Mouse (Mus musculus): ENCODE data around the gene Ttc23.

Ttc23 gene

GRCm38 (mm10) chr7:67701252-67701914, 54.2 kb downstream of the Ttc23 start:
- DNase-seq = no peak

DNA sequence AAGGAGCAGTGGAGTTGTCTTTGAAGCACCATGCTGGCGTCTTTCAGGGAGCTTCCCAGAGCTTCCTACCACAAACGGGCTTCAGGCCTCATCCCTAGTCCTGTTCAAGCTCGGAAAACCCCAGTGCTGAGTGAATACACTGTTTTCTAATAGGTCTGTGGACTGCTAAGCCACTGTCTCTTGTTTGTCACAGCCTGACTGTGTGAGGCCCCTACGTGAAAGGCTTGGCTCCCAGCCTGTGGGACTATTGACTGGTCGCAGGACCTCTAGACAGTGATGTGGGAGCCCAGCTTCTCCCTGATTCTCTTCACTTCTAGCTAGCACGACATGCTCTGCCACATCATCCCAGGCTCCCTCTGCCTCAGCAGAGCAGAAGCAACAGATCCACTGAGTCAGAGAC, 61.0 kb downstream of the Ttc23 start:
- DNase-seq = no peak

GRCm38 (mm10) chr7:67710216-67710615, 63.0 kb downstream of the Ttc23 start:
- DNase-seq = no peak

DNA sequence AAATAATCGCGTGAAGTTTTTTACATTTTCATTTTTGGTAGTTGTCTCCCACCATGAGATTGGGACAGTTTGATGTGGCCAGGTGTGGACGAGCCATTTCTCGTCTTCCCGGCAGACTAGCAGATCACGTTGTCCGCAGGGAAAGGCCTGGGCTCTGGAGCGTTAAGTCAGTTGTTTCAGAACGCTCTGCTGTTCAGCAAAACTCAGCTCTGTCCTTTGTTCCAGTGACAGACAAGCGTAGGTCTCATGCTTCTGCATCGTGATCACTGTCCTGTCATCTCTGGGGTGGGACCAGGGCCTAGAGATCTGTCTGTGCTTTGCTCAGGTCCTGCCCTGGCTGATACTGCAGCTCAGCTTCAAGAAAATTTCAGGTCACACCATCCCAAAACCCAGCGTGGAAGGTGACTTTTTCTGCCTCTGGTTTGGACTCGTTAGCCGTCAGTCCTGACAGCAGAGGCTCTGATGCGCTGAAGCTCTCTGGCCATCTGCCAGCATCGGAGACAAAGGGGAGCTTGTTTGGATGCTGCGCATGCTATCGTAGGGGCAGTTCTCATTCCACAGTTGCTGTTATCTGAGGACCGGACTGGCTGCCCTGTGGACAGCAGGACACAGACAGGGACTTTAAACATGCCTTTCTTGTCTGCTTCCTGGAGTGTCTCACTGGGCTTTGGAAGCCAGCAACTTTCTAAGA, 66.8 kb downstream of the Ttc23 start:
- no peak for DNase-seq

DNA sequence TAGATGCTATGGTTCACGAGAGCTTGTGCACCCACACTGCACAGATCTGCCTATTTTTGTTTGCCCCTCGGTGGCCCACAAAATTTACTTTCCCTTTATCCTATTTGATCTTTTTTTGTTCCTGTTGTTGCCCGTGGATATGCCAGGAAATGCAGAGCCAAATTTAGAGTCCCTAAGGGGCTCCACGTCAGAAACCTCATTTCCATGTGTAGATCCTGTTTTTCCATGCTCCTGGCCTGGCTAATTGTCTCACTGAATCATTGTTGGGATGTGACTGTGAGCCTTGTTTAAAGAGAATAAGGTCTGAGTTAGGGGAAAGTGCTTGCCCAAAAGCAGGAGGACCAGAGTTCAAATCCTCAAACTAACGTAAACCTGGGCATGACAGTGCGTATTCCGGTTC, 68.0 kb downstream of the Ttc23 start:
- DNase-seq = peak; percentile 17

DNA sequence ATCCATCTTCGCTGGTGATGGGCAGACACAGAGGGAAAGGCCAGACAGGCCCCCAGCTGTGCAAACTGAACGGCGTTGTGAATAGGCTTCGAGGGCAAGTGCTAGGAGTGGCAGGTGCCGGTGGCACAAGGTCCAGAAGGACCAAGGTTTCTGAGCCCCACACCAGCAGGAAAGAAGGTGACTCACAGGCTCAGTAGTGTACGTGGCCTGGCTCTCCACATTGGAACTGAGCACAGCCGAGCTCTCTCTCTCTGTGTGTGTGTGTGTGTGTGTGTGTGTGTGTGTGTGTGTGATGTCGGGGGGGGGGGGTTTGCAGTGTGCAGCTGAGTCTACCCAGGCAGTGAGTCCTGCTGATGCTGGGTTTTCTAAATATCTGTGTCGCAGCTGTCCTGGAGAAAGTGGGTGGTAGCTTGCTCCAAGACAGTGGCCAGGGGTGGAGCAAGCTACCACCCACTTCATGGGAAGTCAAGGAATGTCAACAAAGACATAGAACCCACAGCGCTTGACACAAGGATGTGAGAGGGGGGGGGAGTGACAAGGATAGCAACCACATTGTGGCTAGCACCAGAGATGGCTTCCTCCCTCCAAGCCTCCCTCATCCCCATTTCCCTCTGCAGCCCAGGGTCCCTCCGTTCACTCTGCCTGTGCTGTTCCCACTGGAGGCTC, 69.1 kb downstream of the Ttc23 start:
- no peak for DNase-seq

- DNase-seq = no peak
Measured at GRCm38 (mm10) chr7:67716925-67717324, 69.7 kb downstream of the Ttc23 start.

DNA sequence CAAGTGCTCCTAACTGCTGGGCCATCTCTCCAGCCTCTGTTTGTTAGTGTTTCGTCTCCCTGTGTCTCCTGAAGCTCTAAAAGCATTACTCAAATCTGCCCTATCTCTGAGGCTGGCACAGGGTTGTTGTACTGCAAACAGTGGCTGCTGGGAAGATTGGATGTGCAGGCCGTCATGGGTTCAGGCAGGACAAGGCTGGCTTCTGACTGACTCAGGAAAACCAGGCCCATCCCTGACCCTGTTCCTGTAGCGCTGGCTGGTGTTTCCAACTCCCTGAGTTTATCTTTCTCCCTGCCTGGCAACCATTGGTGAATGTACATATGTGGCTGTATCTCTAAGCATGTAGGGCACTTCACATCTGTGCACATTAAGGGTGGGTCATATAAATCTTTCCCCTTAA, 70.3 kb downstream of the Ttc23 start:
- no peak for DNase-seq

- no peak for DNase-seq
Measured at GRCm38 (mm10) chr7:67718804-67719203, 71.6 kb downstream of the Ttc23 start.

DNA sequence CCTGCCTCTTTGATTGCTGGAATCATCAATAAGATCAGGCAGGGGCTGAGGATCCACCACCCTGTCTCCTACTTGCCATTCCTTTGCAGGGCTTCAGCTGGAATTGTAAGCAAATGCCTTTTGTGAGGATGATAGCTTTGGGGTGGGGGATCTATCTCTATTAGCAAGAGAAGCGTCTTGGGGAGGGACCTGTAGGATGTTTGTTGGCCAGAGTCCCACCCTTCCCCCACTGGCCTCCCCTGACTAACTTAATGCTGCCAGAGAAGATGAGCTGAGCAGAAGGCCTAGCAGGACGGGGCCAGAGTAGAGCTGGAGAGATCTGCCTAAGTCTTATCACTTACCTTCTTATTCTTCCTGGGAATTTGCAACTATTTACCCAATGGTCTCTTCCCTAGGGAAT, 75.0 kb downstream of the Ttc23 start:
- no peak for DNase-seq

DNA sequence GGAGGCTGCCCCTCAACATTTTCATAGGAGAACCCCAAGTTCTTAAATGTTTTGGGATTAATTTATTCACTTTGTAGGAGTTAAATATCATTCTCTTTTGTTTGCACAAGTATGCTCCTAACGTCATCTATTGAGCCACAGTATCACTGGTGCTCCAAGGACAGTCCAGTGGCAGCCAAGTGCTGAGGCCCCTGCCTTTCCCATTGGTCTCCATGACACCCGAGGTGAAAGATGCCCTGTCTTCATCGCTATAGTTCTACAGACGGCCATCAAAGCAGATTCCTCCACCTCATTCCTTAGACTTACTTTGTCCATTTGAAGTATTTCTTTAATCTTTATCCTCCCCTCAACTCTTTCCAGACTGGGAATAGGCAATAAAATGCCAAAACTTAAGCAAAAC, 77.3 kb downstream of the Ttc23 start:
- no peak for DNase-seq

DNA sequence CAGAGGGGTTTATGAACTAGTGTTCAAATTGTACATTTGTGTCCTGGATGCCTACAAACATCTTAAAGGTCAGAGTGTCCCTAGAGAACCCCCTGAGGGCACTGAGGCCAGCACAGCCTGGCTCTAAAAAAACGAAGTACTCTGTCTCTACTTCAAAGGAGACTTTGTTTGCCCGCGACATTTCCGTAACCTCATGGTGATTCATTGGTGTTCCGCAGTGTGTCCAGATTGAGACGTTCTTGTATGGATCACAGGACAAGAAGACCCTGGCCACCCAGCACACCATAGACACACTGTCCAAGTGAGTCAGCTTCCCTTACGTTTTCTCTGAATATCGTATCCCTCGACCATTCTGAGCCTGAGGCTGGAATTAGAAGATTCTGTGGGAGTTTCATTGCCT, 77.8 kb downstream of the Ttc23 start:
- no peak for DNase-seq

DNA sequence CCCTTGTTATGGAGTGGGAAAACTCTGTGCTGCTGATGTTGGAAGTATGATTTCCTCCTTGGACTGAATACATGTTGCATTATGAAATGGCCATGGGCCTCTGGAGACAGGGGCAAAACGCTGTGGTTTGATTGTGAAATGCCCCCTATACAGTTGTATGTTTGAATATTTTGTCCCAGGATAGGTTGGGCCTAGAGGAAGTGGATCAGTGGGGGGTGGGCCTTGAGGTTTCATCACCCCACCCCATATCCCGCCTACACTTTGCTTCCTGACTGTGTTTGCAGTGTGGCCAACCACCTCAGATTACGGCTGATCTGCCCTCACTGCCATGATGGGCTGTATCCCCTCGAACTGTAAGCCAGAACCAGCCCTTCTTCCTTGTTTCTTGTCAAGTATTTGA, 81.0 kb downstream of the Ttc23 start:
- DNase-seq = no peak

DNA sequence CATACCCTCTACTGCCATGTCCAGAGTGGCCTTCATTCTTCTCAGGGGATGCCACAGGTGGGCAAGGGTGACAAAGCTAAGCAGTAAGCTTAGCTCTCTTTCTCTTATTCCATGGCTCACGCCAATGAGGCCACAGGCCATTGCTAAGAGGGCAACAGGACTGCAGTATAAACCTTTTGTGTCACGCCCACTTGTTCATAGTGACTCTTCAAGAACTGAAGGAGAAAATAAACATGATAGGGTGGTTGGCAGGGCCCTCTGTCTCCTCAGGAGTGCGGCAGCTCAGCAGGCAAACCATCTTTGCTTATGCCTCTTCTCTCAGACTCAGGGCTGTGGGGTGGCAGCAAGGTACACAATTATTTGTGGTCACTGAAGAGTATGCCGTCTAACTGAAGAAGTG, 81.6 kb downstream of the Ttc23 start:
- no peak for DNase-seq

GRCm38 (mm10) chr7:67730431-67731110, 83.4 kb downstream of the Ttc23 start:
- DNase-seq = no peak

- no peak for DNase-seq
Measured at GRCm38 (mm10) chr7:67732276-67732675, 85.1 kb downstream of the Ttc23 start.

- no peak for DNase-seq
Measured at GRCm38 (mm10) chr7:67740382-67740781, 93.2 kb downstream of the Ttc23 start.

DNA sequence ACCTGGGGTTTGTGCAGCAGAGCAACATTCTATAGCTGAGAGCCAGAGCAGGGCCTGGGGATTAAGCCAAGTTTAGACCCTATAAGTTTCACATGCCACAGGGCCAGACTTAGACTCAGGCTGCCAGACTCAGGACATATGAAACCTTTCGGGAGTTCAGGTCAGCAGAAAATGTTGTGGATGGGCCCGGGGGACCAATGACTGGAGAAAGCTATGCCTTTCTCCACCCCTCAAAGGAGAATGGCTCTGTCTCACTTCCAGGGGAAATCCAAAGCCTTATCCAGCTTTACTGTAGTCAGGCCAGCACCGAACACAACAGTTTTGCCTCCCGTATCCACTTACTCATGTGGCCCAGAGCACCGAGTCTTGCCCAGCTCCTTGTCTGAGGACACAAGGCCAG, 93.6 kb downstream of the Ttc23 start:
- no peak for DNase-seq

DNA sequence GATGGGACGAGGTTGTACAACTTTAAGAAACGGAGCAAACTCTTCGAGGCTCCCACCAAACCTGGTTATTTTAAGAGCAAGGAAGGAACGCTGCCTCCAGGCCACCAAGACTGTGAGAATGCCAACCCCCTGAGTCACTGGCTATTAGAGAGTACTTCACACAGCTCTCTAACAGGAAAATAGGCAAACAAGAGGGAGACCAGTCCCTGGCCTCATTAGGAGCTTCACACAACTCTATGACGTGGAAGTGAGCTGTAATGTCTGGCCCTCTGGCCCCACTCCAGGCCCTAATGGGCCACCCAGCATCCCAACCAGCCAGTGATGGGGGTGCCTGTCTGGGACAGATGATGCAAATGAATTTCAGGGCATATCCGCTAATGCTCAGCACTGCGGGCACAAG, 94.5 kb downstream of the Ttc23 start:
- no peak for DNase-seq

DNA sequence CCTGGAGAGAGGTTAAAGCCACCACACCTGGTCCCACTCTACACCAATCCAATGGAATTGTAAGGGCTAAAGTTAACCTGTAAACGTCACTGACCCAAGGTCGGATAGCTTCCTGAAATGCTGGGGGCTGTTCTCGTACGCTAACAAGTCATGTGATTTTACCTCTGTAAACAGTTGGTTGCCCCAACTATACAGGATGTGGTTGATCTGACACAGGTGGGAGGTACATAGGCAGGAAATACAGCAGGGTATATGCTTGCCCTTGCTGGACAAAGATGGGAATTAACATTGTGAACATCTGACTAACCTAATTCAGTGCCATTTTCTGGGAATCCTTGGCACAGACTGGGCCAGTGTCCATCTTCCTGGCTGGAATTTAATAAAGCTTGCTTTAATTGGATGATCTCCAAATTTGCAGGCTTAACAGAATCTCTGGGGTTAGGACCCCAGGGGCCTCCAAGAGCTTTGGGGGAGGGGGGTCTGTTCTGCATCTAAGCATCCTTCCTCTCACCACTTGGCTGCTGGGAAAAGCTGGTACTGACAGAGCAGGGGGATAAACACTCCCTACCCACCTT, 100.6 kb downstream of the Ttc23 start:
- DNase-seq = no peak

DNA sequence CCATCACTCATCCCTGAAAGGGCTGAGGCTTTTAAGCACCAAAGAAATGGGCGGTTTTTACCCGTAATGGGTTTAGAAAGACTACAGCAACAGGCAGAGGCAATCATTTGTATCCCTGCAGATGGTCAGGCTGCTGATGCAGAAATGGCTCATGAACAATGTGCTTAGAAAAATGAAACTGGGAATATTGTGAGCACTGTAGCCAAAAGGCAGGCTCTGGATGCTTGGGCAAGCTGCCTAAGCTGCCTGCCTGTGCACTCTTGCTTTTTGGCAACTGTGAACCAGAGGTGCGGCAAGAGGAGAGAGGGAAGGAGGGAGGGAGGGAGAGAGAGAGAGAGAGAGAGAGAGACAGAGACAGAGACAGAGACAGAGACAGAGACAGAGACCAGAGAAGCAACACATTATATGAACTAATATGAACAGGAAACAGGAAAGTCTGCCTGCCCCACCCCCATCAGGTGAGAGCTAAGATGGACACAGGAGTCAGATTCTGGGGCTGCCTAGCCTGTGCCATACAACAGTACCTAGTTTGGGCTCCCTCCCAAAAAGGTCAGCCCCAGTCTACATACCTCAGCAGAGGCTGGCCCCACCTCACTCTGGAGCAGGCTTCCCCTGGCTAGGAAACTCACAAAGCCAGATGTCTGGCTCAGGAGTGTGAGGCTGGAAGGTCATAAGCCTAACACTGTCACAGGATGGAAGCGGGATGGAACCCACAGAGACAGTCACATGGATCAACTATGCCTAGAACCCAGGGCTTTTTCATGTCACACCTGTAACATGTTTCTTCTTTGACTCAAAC, 102.4 kb downstream of the Ttc23 start:
- DNase-seq = no peak

DNA sequence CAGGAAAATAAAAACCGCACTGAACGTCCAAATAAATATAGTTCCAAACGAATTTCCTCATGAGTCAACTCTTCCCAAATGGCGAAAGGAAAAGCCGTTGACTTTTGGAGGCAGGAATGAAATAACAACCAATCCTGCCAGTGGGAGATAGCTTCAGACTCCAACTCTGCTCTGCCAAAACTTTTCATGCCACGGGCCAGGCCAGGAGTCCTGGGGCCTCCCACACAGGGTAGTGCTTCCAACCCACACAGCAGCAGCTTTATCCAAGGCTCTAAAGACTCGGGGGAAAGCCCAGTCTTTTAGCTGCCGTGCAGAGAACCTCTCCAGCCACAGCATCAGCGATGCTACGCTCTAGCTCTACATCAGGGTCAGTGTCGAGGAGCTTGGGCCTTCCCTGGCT, 107.4 kb downstream of the Ttc23 start:
- no peak for DNase-seq

DNA sequence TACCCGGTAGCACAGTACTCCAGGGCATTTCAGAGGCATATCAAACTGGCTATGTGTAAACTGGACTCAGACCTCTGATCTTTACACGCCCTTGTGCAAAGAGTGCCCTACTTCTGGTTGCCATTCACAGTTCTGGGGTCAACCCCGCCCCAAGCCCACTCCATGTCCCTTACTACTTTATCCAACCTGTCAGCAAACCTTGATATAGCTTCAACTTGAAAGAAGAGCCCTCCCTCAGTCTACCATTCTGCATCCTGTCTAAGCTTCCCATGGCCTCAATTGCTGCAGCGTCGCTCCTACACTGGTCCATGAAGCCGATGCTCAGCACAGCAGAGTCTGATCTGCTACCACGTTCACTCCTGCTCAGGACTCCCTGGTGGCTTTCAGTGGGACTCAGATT, 108.2 kb downstream of the Ttc23 start:
- DNase-seq = no peak

All from kidney, adult 11 months (tissue).